ENCODE assay signal across 8 mouse cellular contexts in the genomic region with DNA sequence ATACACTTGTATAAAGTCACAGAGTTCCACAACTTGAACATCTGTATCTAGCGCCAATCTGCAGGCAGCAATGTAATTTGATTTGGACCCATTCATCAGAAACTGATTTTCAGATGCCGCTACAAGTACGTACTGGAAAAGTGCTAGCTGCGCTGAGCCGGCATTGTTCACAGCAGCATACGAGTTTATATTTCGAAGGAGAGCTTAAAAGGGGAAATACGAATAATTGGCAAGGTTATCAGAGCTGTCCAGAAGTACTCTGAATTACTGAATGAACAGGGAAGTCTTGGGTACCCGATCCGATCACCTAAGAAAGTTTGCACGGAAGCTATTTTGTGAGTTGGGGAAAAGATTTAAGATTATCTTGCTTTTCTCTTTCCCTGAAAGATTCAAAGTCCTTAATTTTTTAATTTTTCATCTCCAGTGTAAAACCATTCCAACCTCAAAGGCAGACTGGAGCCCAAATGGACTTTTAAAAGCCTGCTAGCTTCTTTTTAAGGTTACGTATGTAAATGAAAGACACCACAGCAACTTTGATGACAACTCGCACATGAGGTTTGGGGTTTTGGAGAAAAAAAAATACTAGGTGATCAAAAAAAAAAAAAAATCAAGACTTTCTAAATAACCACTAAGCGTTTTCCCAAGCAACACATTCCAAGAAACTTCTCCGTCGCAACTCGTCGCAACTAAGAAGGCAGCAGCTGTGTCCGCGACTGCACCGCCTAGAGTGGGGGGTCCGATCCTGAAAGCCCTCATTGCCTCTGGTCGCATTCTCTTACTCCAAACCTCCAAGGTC. TPM values are rescaled to one million over a fixed set of nuclear protein-coding genes. Genes with fewer than 3 reads are reported as not detected.
DNase-seq lines count a peak whose midpoint lies in the region; ATAC-seq lines count a peak whose summit lies in the region.

No protein-coding gene starts in this region.

- intact Hi-C loops in left cerebral cortex, postnatal 4 days (cut with DNase I): no loop called here

- H3K4me1 ChIP-seq in megakaryocyte, embryonic 14.5 days: peaks cover 44% of the 10 kb centered on the region
- no peaks in the 10 kb centered on the region for H3K4me1 ChIP-seq in embryonic facial prominence, embryonic 11.5 days (ENCODE audit: control insufficient read depth, insufficient read depth, low read length)
- H3K4me1 ChIP-seq in intestine, embryonic 16.5 days (ENCODE audit: control insufficient read depth, insufficient read depth, low read length): peaks cover 23% of the 10 kb centered on the region
- H3K4me1 ChIP-seq in neural tube, embryonic 13.5 days (replicated peaks): peaks cover 52% of the 10 kb centered on the region

- peak overlapping the region; percentile 62 for H3K4me2 ChIP-seq in embryonic facial prominence, embryonic 11.5 days (ENCODE audit: low read depth, low read length)
- peak overlapping the region; percentile 69 for H3K4me2 ChIP-seq in intestine, embryonic 16.5 days (ENCODE audit: low read depth, low read length)
- peak overlapping the region; percentile 88 for H3K4me2 ChIP-seq in neural tube, embryonic 13.5 days

- peak overlapping the region; percentile 98 for H3K4me3 ChIP-seq in megakaryocyte, embryonic 14.5 days (replicated peaks)
- H3K4me3 ChIP-seq in embryonic facial prominence, embryonic 11.5 days (ENCODE audit: low read depth, low read length): peak overlapping the region; percentile 86
- H3K4me3 ChIP-seq in intestine, embryonic 16.5 days (ENCODE audit: low read length): peak overlapping the region; percentile 73
- H3K4me3 ChIP-seq in neural tube, embryonic 13.5 days: peak overlapping the region; percentile 98

- peak; percentile 12 for DNase-seq in embryonic facial prominence, embryonic 11.5 days (ENCODE audit: low spot score)
- DNase-seq in adrenal gland, postnatal 36 days: no peak
- DNase-seq in left cerebral cortex, postnatal 4 days: no peak
- no peak for DNase-seq in frontal cortex, postnatal 36 days (ENCODE audit: low spot score in 2 of 2)

- no peak overlapping the region for H3K27ac ChIP-seq in embryonic facial prominence, embryonic 11.5 days (replicated peaks; ENCODE audit: low read depth, low read length)
- peak overlapping the region; percentile 99; the same call in 1 of the 2 replicates for H3K27ac ChIP-seq in intestine, embryonic 16.5 days (ENCODE audit: low read length)
- H3K27ac ChIP-seq in neural tube, embryonic 13.5 days (replicated peaks): peak overlapping the region; percentile 99

- peaks cover 13% of the 10 kb centered on the region for H3K27me3 ChIP-seq in megakaryocyte, embryonic 14.5 days (replicated peaks)
- H3K27me3 ChIP-seq in embryonic facial prominence, embryonic 11.5 days (ENCODE audit: control insufficient read depth, insufficient read depth, low read length): peaks cover 2% of the 10 kb centered on the region; the same call in 1 of the 2 replicates
- H3K27me3 ChIP-seq in intestine, embryonic 16.5 days (replicated peaks; ENCODE audit: control insufficient read depth, insufficient read depth, low read length): no peaks in the 10 kb centered on the region
- H3K27me3 ChIP-seq in neural tube, embryonic 13.5 days: peaks cover 10% of the 10 kb centered on the region; the same call in 1 of the 2 replicates

- no peak for ATAC-seq in megakaryocyte, adult 5-6 weeks (ENCODE audit: poor library complexity, severe bottlenecking)
- ATAC-seq in embryonic facial prominence, embryonic 11.5 days (replicated peaks; ENCODE audit: insufficient number of reproducible peaks, low FRiP score, low TSS enrichment, low read depth): no peak
- ATAC-seq in intestine, embryonic 16.5 days: no peak
- ATAC-seq in neural tube, embryonic 13.5 days (ENCODE audit: low read depth): peak; percentile 12

- peak overlapping the region; percentile 97 for H3K9ac ChIP-seq in embryonic facial prominence, embryonic 11.5 days (replicated peaks; ENCODE audit: low read length)
- H3K9ac ChIP-seq in intestine, embryonic 16.5 days (ENCODE audit: low read depth, low read length): peak overlapping the region; percentile 96
- H3K9ac ChIP-seq in neural tube, embryonic 13.5 days: peak overlapping the region; percentile 98

- WGBS in embryonic facial prominence, embryonic 11.5 days: 14% methylated on average over 23 of the region's 23 CpGs
- 3% methylated on average over 23 of the region's 23 CpGs for WGBS in intestine, embryonic 16.5 days
- WGBS in neural tube, embryonic 13.5 days: 7% methylated on average over 23 of the region's 23 CpGs

- peaks cover 18% of the 10 kb centered on the region for H3K36me3 ChIP-seq in megakaryocyte, embryonic 14.5 days (replicated peaks; ENCODE audit: low read length)
- H3K36me3 ChIP-seq in embryonic facial prominence, embryonic 11.5 days (replicated peaks; ENCODE audit: control insufficient read depth, insufficient read depth, low read depth, low read length): no peaks in the 10 kb centered on the region
- no peaks in the 10 kb centered on the region for H3K36me3 ChIP-seq in intestine, embryonic 16.5 days (ENCODE audit: control insufficient read depth, insufficient read depth, low read length)
- no peaks in the 10 kb centered on the region for H3K36me3 ChIP-seq in neural tube, embryonic 13.5 days

- H3K9me3 ChIP-seq in megakaryocyte, embryonic 14.5 days: no peaks in the 10 kb centered on the region
- no peaks in the 10 kb centered on the region for H3K9me3 ChIP-seq in embryonic facial prominence, embryonic 11.5 days (replicated peaks; ENCODE audit: control insufficient read depth, low read length)
- no peaks in the 10 kb centered on the region for H3K9me3 ChIP-seq in intestine, embryonic 16.5 days (ENCODE audit: control insufficient read depth, low read length)
- H3K9me3 ChIP-seq in neural tube, embryonic 13.5 days: no peaks in the 10 kb centered on the region

RNA-seq across cellular contexts. Expression of gene Crebbp, which starts 1.4 kb away (rescaled TPM):
- 7.5 and 8.2 TPM in 2 replicates for polyA plus RNA-seq in megakaryocyte, embryonic 14.5 days (2012; ENCODE audit: insufficient read depth, low replicate concordance)
- total RNA-seq in megakaryocyte, adult 5-6 weeks (2015): 60.8 and 65.3 TPM in 2 replicates
- total RNA-seq in megakaryocyte, adult 5-6 weeks (2017): 17.1 and 25.8 TPM in 2 replicates
- 32.1 and 32.4 TPM in 2 replicates for polyA plus RNA-seq in embryonic facial prominence, embryonic 11.5 days (2014; fragmentation: Nextera tagmentation; extraction: Ambion mirVana)
- 18.4 and 19.3 TPM in 2 replicates for polyA plus RNA-seq in intestine, embryonic 16.5 days (2015; fragmentation: Nextera tagmentation; extraction: Ambion mirVana)
- polyA plus RNA-seq in neural tube, embryonic 13.5 days (2015; fragmentation: Nextera tagmentation; extraction: Ambion mirVana): 36.6 and 39.7 TPM in 2 replicates
- 10 to 100 TPM; 56.4 to 60.5 TPM for total RNA-seq in adrenal gland, postnatal 36 days (2021)
- total RNA-seq in left cerebral cortex, postnatal 4 days (2021): 10 to 100 TPM; 93.3 to 96.2 TPM
